Mouse (Mus musculus) urinary bladder, postnatal 10 days (tissue): ENCODE measurements at regions not wholly inside any gene's neighbourhood (a gene's known extent, or its start where the extent isn't known, plus 50 kb on each side); places are given as distances from the start of the nearest gene placed in this dataset.

ENCODE experiments used
- DNase-seq: peaks from one replicate; pipeline ENCODE4 v3.0.0; 2022; ENCODE audit warnings: low spot score

DNA sequence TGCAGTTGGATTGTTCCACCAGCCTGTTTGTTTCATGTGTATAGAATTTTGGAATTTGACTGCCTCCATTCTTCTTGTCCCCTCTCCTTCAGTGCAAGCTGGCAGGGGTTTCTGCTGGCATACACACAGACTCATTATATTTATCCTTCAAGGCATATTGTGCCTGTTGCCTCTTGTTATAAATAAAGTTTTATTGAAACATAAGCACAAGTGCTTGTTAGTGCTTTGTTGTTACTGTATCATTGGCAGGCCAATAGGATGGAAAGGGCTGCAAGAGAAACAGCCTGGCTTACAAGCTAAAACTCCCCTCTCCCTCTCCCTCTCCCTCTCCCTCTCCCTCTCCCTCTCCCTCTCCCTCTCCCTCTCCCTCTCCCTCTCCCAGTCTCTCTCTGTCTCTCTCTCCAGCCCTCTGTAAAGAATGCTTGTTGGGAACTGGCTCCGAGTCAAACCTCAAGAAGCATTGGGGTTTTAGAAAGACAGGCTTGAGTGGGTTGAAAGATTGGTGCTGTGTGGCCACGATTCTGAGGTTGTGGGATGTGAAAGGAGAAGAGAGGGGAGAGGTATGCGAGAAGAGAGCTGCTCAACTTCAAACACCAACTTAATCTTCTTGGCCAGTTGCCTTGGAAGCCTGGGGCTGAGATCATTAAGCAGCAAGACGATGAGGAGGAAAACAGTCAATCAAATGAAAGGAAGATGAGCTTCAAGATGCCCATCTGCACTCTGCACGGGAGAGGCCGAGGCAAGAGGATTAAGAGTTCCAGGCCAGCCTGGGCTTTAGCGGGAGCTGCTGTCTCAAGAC, 258.1 kb upstream of the Prok2 start:
- no peak for DNase-seq

DNA sequence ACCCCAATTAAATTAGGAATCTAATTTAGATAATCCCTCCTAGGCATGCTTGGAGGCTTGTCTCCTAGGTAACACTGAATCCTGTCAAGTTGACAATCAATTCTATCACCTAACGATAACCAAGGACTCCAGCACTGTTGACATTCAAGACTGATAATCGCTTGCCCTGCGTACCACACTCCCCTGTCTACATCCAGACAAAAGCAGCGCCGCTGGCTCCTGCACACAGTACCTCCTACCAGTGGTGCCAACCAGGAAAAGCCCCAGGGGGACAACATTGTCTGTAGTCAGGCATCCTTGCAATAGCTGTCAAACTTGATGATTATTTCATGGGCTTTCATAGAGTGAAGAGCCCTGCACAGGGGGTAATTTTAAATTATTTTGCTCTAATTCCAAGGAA, 253.4 kb upstream of the Prok2 start:
- no peak for DNase-seq

DNA sequence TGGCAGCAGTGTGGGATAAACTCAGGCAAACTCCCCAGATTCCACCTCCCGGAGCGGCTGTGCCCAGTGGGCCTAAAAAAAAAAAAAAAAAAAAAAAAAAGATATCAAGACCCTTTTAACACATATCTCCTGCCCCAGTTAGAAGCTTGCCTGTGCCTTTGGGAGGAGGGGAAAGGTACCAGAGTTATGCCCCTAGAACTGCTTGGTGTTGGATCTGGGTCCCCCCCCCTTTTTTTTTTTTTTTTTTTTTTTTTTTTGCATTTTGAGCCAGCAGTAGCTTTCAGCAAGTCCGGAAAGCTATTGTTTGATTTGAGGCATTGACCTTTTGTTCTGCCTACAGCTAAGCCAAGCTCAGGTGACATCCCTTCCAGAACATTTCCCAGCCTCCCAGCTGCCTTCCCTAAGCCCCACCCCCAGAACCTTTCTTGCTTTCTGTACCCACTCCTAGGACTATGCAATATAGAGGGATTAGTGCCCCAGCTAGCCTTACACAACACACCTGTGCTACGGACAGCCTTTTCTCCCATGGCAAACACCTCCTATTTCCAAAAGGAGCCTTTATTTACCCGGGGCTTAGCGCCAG, 252.1 kb upstream of the Prok2 start:
- DNase-seq, result no peak

DNA sequence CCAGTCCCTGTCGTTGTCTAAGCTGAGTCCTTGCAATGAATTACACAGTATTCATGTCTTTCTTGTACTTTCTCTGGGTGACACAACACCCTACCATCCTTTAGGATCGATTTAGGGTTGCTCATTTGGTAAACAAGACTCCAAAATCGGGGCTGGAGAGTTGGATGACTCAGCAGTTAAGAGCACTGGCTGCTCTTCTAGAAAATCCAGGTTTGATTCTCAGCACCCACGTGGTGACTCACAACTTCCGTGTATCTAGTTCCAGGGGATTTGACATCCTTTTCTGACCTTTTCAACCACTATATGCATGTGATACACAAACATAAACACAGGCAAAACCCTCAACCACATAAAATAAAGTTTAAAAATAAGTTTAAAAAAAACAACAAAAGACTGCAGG, 250.0 kb upstream of the Prok2 start:
- DNase-seq, result no peak

DNA sequence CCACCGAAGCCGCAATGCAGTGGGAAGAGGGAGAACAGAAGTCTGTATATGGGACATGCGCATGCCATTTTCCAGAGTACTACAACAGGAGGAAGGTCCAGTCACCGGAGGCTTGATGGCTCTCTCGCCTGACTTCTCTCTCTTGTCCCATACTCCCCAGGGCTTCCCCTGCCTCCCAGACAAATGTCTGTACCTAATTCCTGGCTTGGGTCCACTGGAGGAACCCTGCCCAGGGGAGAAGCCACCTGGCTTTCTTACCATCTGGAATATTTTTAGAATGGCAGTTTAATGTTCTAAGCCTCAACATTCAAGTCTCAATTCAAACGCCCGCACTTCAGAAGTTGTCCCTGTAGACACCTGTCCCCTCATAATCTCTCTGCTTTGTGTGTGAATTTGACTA, 249.3 kb upstream of the Prok2 start:
- DNase-seq, result no peak

DNA sequence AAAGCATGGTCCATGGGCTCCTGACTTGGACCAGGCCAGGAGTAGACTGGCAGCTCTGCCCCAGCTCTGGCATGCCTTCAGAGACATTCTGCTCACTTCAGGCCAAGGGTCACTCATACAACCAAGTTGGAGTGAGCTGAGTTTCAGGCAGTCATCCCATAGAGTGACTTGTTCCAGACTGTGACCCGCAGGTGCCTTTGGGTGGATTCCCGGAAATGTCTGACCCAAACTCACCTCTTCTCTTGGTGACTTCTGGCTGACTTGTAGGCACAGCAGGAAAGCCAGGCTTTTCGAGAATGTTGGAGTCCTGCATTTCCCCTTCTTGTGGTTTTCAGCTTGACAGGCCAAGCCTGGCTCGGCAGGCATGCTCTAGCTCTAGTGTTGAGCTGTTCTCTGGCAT, 248.3 kb upstream of the Prok2 start:
- DNase-seq, result no peak

DNA sequence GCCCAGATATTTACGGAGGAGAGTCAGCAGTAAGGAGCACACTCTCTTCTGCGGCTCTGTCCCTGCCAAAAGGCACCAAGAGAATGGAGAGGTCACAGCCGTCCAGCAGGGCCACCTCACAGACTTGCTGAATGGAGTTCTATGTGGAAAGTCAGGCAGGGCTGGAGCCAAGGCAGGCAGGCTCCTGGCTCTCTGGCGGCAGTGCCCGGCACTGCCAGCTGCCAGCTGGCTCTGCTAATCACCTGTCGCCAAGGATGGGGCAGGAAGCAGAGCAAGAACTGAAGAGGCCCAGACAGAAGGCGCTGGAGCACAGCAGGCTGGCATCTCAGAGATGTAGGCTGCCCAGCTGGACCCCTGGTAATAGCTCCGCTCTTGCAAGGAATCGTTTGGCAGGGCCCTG, 245.2 kb upstream of the Prok2 start:
- no peak for DNase-seq

DNA sequence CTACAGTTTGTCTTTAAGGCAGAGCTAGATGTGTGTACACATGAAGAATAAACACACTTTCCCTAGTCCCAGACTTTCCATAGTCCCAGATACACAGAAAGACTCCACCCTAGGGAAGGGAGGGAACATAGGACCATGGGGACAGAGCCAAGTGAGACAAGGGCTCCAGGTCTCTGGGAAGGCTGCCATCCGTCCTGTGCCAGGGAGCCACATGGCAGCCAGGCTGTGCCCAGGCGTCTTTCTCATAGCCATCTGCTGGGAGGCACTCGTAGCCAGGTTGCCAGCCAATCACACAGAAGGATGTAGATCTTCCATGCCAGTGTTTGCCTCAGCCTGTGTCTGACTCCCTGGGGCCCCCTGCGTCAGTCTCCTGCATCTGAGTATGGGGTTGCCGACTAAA, 242.7 kb upstream of the Prok2 start:
- no peak for DNase-seq

DNA sequence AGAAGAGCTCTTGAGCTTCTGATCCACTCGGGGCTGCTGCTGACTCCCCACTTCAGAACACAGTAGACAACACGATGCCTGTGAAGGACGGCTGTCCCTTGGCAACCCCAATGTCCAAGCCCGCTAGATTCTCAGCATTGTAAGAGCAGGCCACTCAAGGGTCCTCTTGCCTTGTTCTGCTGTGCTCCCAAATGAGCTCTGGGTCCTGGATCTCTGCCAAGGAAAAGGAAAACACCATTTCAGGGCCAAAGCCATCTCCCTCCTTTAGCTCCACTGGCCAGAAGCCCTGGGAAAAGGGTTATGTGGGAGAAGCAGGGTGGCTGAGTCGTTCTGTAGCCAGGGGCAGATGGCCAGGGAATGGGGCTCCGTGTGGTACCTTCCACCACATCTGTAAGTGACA, 241.3 kb upstream of the Prok2 start:
- no peak for DNase-seq

DNA sequence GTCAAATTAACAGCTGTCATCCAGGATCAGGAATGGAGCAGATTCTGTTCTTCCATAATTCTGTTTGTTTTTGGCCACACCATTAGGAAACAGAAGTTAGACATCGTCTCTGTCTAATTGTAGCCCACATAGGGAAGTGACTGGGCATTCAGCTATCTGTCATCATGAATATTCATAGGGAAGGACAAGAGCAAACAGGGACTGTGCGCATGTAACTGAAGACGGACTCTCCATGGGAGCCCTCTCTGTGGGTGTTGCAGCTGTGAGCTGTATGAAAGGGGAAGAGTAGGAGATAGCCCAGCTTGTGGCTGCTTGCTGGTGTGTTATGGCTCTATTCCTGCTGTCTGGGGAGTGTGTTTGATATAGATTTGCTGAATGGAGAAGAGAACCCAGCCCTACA, 238.3 kb upstream of the Prok2 start:
- DNase-seq, result no peak

DNA sequence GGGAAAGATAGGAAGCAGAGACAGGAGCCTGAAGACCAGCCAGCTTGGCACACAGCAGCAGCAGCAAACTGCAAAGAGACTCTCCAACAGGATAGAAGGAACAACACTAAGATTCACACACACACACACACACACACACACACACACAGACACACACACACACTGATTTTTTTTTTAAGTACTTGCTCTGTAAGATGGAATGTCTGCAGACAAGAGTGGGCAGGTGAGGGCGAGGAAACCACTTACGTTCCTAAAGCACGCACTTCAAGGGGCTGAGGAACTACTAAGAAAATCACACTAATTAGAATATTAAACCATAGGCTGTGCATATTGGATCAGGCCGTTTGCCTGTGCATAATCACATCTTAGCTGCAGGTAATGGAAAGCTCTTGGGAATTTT, 237.8 kb upstream of the Prok2 start:
- DNase-seq, result no peak

DNA sequence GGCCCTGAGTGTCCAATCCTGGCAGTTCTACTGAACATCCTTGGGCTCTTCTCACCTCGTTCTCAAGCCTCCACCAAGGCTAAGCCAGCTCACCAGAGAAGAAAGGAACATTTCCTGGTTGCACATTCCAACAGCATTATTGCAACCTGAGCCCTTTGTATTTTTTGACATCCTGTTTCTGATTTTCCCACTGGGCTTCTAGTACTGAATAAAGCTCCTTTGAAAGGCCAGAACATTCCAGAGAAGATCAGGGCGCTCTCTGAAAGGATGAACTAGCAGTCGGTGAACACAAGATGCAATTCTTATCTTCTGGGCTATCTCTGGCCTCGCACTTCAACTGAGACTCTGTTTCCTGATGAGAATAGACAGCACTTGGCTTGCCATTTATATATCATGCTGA, 233.2 kb upstream of the Prok2 start:
- DNase-seq, result no peak

DNA sequence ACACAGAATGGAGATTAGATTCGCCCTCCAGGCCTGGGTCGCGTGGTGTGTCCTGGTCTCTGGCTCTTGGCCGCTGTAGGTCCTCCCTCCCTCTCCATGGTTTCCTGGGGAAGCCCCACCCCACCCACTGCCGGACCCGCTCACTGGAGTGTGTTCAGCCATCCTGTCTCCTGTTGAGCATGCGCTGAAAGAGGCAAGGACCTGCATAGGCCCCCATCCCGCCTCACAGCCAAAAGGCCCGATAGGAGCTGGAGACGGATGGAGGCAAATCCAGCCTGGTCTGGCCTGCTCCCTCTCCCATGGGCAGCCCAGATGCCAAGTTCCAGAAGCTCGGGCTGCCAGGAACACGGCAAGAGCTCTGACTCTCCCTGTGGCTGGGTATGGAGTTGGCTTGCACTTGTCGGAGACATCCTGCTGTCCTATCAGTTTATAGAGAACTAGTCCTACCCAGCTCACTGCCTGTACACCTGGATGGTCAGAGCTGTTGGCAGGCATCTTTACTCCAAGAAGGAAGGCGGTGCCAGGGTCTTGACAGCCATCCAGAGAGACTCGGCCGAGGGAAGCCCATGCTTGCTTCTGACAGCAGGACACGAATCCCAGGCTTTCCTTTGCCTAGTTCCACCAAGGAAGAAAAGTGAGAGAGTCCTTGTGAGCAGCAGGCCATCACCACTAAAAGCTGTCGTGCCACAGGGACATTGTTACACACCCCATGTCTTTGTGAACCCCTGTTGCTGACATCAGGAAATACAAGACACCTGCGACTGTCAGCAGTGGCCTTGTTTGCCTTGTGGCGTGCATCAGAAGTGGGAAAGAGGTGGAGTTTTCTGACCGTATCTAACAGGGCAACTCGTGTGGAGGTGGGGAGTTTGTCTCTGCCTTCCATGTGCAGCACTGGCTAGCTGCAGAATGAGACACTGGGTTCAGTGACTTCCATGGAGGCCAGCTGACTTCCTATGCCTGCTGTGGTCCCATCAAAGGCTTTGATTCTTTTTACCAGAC, 228.9 kb upstream of the Prok2 start:
- DNase-seq, result no peak

DNA sequence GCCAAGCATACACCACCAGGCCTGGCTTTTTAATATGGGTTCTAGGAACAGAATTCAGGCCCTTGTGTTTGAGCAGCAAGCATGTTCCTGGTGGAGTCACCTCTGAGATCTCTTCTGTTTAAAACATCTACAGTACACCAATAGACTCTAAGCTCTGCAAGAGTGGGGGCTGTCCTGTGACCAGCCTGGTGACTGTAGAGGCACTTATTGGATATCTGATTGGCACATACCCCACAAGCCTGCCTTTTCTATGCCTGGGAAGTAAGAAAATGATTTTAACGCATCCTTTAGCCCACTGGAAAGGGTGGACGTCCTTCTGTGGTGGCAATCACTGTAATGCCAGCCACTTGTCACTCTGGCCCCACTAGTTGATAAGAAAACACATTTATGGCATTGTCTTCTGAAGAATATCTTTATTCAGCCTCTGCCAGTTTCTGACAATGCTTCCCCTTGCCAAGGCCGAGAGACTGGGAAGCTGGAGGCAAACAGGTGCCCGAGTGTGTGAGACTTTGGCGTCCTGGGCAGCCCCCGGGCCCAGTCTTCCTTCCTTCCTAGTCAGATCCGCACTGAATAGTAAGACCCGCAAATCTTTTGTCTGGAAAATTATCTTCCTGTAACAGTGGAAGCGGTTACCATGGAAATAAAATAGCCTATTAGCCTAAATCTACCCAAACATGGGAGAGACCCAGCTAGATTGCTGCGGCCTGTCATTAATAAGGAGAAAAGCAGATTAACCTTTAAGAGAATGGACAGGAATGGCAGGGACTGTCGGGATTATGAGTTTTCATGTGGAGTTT, 228.0 kb upstream of the Prok2 start:
- no peak for DNase-seq

DNA sequence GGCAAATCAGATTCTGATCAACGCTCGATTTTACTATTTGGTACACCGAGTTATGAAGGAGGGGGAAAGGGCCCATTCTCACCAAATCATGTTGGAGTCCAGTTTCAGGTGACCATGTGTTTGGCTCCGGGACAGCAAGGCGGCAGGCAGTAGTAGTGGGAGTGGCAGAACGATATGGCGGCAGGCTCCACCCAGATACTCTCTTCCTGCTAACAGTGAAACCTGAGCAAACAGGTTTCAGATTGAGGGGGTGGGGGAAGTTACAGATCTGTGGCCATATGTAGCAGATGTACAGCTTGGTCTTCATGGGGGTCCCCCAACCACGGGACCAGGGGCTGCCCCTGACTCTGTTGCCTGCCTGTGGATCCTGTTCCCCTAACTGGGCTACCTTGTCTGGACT, 224.6 kb upstream of the Prok2 start:
- no peak for DNase-seq

DNA sequence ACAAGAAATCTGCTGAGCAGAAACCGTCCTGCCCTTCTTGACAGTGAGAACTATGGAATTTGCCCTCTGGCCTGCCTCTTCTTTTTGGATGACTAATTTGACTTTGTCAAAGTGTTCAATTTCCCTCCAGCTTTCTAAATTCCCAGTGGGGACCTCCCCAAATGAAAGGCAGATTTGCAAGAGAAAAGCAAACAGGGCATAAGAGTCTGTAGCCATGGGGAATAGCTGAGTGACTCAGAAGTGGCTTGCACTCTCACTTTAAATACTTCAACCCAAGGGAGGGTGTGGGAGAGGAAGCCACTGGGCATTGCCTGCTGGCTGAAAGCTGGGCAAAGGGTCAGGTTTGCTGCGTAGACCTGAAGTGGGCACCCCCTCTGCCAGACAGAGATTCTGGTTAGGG, 220.7 kb upstream of the Prok2 start:
- no peak for DNase-seq

DNA sequence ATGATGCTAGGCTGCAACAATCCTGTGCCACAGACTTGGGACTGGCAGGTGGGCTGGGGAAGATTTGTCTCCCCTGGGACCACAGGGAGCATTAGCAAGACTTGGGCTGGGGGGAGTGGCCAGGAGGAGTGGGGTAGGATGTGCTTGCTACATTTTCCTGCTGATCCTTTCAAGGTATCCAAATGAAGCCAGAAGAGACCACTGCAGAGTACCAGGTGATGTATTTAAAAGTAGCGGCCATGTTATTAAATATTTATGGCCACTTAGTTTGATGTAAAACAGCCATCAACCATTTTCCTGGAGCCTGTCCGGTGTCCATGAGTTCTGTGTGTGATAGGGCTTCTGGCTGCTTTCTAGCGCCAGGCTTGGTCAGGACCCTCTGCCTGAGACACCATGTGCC, 220.3 kb upstream of the Prok2 start:
- no peak for DNase-seq

DNA sequence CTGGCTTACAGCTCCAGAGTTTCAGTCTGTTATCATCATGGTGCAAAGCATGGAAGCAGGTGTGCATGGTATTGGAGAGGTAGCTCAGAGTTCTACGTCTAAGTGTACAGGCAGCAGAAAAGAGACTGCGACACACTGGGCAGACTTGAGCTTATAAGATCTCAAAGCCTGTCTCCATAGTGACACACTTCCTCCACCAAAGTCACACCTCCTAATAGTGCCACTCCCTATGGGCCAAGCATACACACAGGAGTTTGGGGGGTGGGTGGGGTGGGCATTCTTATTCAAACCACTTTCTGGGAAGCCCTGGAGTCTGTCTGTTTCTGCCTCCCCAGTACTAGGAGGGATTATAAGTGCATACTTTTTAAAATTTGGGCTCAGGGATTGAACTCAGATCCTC, 219.5 kb upstream of the Prok2 start:
- DNase-seq, result no peak

DNA sequence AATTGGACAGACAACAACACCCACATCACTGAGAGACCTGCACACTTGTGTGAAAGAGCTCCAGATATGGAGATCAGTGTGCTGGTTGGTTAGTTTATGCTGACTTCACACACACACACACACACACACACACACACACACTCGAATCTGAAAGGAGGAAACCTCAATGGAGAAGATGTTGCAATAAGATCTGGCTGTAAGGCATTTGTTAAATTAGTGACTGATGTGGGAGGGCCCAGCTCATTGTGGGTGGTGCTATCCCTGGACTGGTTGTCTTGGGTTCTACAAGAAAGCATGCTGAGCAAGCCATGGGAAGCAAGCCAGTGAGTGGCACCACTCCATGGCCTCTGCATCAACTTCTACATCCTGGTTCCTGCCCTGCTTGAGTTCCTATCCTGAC, 216.8 kb upstream of the Prok2 start:
- DNase-seq, result no peak

DNA sequence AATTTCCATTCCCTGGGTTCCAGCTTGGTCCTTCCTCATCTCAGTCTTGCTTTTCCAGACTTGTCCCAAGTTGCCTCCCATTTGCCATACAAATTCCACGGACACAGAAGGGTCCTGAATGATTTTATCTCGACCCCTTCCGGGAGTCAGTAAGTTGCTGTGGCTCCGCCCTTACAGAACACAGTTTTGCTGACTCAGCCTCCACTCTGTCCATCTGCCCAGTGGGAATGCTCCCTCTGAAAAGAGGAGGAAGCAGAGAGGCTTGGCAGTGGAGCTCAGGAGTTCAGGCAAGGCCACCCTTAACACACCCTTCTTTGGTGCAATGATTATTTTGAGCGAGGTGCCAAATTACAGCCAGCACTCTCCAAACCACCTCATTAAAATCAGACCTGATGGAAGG, 213.9 kb upstream of the Prok2 start:
- no peak for DNase-seq

DNA sequence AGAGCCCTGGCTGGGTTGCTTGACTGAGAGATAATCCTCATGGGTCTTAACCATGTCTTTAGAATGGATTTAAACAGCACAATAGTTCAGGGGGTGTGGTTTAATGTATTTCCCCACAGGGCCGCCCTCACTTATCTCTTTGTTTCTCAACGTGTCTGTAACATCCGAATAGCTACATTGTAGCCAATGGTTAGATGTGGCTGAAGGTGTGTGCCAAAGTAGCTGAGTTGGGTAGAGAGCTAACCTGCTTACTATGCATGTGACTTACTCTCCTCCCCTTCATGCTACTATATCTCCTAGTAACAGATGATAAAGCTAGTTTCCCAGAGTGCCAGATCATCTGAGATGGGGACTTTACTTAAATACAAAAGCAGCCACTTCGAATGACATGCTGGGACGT, 213.2 kb upstream of the Prok2 start:
- no peak for DNase-seq

DNA sequence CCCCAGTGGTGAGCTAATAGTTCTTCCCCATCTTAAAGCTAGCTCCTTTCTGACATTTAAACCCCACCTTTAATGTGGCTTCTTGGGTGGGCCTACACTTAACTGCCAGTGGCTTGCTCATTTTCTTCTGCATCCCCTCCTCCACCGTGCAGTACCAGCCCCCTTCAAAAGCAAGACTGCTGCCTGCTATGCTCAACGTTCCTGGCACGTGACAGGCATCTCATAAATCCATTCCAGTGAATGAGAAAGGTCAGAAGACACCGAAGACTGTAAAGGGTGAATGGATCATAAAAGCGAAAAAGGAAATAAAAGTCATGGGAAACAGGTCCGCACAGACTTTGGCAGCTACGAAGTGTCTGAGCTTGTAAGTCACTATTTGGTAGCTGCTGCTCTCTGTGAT, 212.8 kb upstream of the Prok2 start:
- DNase-seq, result no peak
